Mouse (Mus musculus): ENCODE data around the gene Aip.

DNA sequence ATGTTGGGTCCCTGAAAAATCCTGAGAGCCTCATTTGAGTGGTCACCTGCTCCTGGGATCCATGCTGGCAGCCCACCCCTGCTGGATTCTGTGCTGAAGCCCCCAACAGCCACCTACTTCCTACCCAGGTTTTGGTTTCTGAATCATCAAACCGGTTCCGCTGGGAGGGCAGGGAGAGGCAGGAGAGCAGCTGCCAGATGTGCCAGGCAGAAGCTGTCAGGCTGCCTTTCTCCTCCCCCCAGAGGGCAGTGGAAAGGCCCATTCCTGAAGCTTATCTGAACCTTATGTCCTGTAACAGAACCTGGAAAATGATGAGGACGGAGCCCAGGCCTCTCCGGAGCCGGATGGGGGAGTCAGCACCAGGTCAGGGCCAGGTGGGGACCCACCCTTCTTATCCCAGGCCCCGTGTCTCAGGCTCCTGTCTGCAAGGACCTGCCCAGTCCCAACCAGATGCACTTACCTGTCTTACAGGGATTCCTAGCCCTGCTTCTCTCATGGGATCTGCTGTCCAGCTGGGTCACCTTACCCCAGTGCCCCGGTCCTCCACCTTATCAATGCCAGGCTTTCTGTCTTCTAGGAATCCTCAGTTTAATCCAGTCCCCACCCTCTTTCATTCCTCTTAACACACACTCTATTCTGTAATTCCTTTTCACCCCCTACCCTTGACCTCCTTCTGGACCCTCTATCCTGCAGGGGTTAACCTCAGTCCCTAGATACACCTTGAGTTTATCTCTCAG, 1.3 kb upstream of the Aip start:
- TF ChIP-seq CTCF (IDR thresholded peaks at IDR 0.05; ENCODE audit: control insufficient read depth, insufficient read depth, low read length) (no peak), POLR2A (IDR thresholded peaks at IDR 0.05; ENCODE audit: borderline replicate concordance, control insufficient read depth, low read depth, low read length) (no peak)
